Mouse (Mus musculus): ENCODE measurements around the gene Syne1.

GRCm38 (mm10) chr10:5161394-5161872, 389.8 kb downstream of the Syne1 start:
- TF ChIP-seq USF1 (IDR thresholded peaks at IDR 0.05; ENCODE audit: low read depth) (no peak), POLR2A (IDR thresholded peaks at IDR 0.05; ENCODE audit: insufficient read length, low read depth) (no peak), POLR2AphosphoS2 (IDR thresholded peaks at IDR 0.05; ENCODE audit: insufficient read length, low read depth) (no peak), TCF3 (IDR thresholded peaks at IDR 0.05; ENCODE audit: insufficient read length, low read depth) (no peak), CEBPB (IDR thresholded peaks at IDR 0.05; ENCODE audit: insufficient read depth, poor library complexity, severe bottlenecking) (no peak), TCF12 (IDR thresholded peaks at IDR 0.05; ENCODE audit: insufficient read depth, poor library complexity, severe bottlenecking) (no peak), MAX (IDR thresholded peaks at IDR 0.05; ENCODE audit: low read depth) (no peak), E2F4 (IDR thresholded peaks at IDR 0.05; ENCODE audit: insufficient read depth) (no peak)

Measured in myocyte (in vitro differentiated cells).